Mouse (Mus musculus): ENCODE data around the gene Foxd3.

Foxd3 gene

GRCm38 (mm10) chr4:99657430-99657820, 1.3 kb downstream of the Foxd3 start:
- DNase-seq (ENCODE audit: low read depth, low spot score) = no peak

GRCm38 (mm10) chr4:99657831-99658470, 1.9 kb downstream of the Foxd3 start:
- DNase-seq (ENCODE audit: low read depth, low spot score) = no peak

GRCm38 (mm10) chr4:99658881-99659280, 2.8 kb downstream of the Foxd3 start:
- DNase-seq (ENCODE audit: low read depth, low spot score) = no peak

- no peak for DNase-seq (ENCODE audit: low read depth, low spot score)
Measured at GRCm38 (mm10) chr4:99659361-99660072, 3.4 kb downstream of the Foxd3 start.

GRCm38 (mm10) chr4:99660073-99660611, 4.0 kb downstream of the Foxd3 start:
- DNase-seq (ENCODE audit: low read depth, low spot score) = no peak

GRCm38 (mm10) chr4:99660981-99661380, 4.9 kb downstream of the Foxd3 start:
- DNase-seq (ENCODE audit: low read depth, low spot score) = no peak

GRCm38 (mm10) chr4:99661956-99662355, 5.9 kb downstream of the Foxd3 start:
- no peak for DNase-seq (ENCODE audit: low read depth, low spot score)

- no peak for DNase-seq (ENCODE audit: low read depth, low spot score)
Measured at GRCm38 (mm10) chr4:99662431-99662830, 6.3 kb downstream of the Foxd3 start.

- DNase-seq (ENCODE audit: low read depth, low spot score) = no peak
Measured at GRCm38 (mm10) chr4:99662841-99663567, 6.9 kb downstream of the Foxd3 start.

GRCm38 (mm10) chr4:99663710-99664109, 7.6 kb downstream of the Foxd3 start:
- no peak for DNase-seq (ENCODE audit: low read depth, low spot score)

GRCm38 (mm10) chr4:99670203-99670851, 14.2 kb downstream of the Foxd3 start:
- no peak for DNase-seq (ENCODE audit: low read depth, low spot score)

GRCm38 (mm10) chr4:99675191-99675590, 19.1 kb downstream of the Foxd3 start:
- DNase-seq (ENCODE audit: low read depth, low spot score) = no peak

GRCm38 (mm10) chr4:99683941-99684340, 27.8 kb downstream of the Foxd3 start:
- DNase-seq (ENCODE audit: low read depth, low spot score) = no peak

GRCm38 (mm10) chr4:99686308-99686707, 30.2 kb downstream of the Foxd3 start:
- DNase-seq (ENCODE audit: low read depth, low spot score) = no peak

All from WW6 (cell line).